Mouse (Mus musculus): ENCODE measurements around the gene Hfe. TPM values are rescaled to one million over a fixed set of nuclear protein-coding genes. Genes with fewer than 3 reads are reported as not detected.
A peak's percentile ranks its signal among the peaks of the same experiment; 100 is the strongest.

The Hfe gene
- polyA plus RNA-seq, 1 experiment from 2014 or later: 3.5 TPM

- WGBS: under 1% methylated on average over 24 of the region's 28 CpGs
- Histone ChIP-seq H3K27ac (ENCODE audit: low read depth, low read length) (peak within 1 kb of the TSS; percentile 97), H3K27me3 (replicated peaks; ENCODE audit: control insufficient read depth, insufficient read depth, low read length) (no peaks in the 10 kb centered on the region), H3K4me1 (ENCODE audit: control insufficient read depth, insufficient read depth, low read length) (peaks cover 12% of the 10 kb centered on the region), H3K4me2 (ENCODE audit: low read length) (peak within 1 kb of the TSS; percentile 54), H3K4me3 (ENCODE audit: low read depth, low read length) (peak within 1 kb of the TSS; percentile 38), H3K9ac (ENCODE audit: low read length) (peak within 1 kb of the TSS; percentile 61), H3K9me3 (replicated peaks; ENCODE audit: control insufficient read depth, low read length) (no peaks in the 10 kb centered on the region), H3K36me3 (ENCODE audit: control insufficient read depth, insufficient read depth, low read length) (no peaks in the 10 kb centered on the region)
- ATAC-seq (peak; percentile 76), DNase-seq (ENCODE audit: low spot score) (peak; percentile 97)
Measured at GRCm38 (mm10) chr13:23745381-23746161, 34.9 kb upstream of the Hfe start, which contains the start of gene Hist1h3c. Gene Hist1h3c (minus strand): TSS chr13:23745602.

GRCm38 (mm10) chr13:23744421-23745380, 34.0 kb upstream of the Hfe start:
- under 1% methylated on average over 17 of the region's 36 CpGs for WGBS

GRCm38 (mm10) chr13:23743963-23744362, 33.3 kb upstream of the Hfe start:
- WGBS: 32% methylated on average over 4 of the region's 4 CpGs
- peak overlapping the region; percentile 38; the same call in 1 of the 2 replicates for H3K4me3 ChIP-seq (ENCODE audit: low read depth, low read length)

More at GRCm38 (mm10) chr13:23744421-23745380, 34.0 kb upstream of the Hfe start:
- no peaks in the 10 kb centered on the region for H3K9me3 ChIP-seq (replicated peaks; ENCODE audit: control insufficient read depth, low read length)
- no peaks in the 10 kb centered on the region for H3K27me3 ChIP-seq (replicated peaks; ENCODE audit: control insufficient read depth, insufficient read depth, low read length)
- H3K9ac ChIP-seq (ENCODE audit: low read length): peak overlapping the region; percentile 61
- H3K4me1 ChIP-seq (ENCODE audit: control insufficient read depth, insufficient read depth, low read length): peaks cover 17% of the 10 kb centered on the region
- DNase-seq (ENCODE audit: low spot score): no peak
- peak overlapping the region; percentile 70; the same call in 1 of the 2 replicates for H3K27ac ChIP-seq (ENCODE audit: low read depth, low read length)
- H3K4me3 ChIP-seq (ENCODE audit: low read depth, low read length): peak overlapping the region; percentile 38
- ATAC-seq: no peak; the same call in 1 of the 2 replicates
- H3K4me2 ChIP-seq (ENCODE audit: low read length): peak overlapping the region; percentile 54
- H3K36me3 ChIP-seq (ENCODE audit: control insufficient read depth, insufficient read depth, low read length): no peaks in the 10 kb centered on the region

GRCm38 (mm10) chr13:23743215-23743614, 32.6 kb upstream of the Hfe start:
- peaks cover 17% of the 10 kb centered on the region for H3K4me1 ChIP-seq (ENCODE audit: control insufficient read depth, insufficient read depth, low read length)
- ATAC-seq (no peak), DNase-seq (ENCODE audit: low spot score) (no peak)
- WGBS: 79% methylated on average over 5 of the region's 5 CpGs
- no peak overlapping the region for H3K4me2 ChIP-seq (ENCODE audit: low read length)
- H3K27me3 ChIP-seq (replicated peaks; ENCODE audit: control insufficient read depth, insufficient read depth, low read length): no peaks in the 10 kb centered on the region
- no peaks in the 10 kb centered on the region for H3K36me3 ChIP-seq (ENCODE audit: control insufficient read depth, insufficient read depth, low read length)
- no peak overlapping the region for H3K4me3 ChIP-seq (ENCODE audit: low read depth, low read length)
- H3K9me3 ChIP-seq (replicated peaks; ENCODE audit: control insufficient read depth, low read length): no peaks in the 10 kb centered on the region
- H3K9ac ChIP-seq (ENCODE audit: low read length): no peak overlapping the region
- H3K27ac ChIP-seq (ENCODE audit: low read depth, low read length): no peak overlapping the region

More at GRCm38 (mm10) chr13:23743963-23744362, 33.3 kb upstream of the Hfe start:
- peak overlapping the region; percentile 61 for H3K9ac ChIP-seq (ENCODE audit: low read length)
- DNase-seq (ENCODE audit: low spot score) (no peak), ATAC-seq (no peak)
- H3K36me3 ChIP-seq (ENCODE audit: control insufficient read depth, insufficient read depth, low read length): no peaks in the 10 kb centered on the region
- no peaks in the 10 kb centered on the region for H3K9me3 ChIP-seq (replicated peaks; ENCODE audit: control insufficient read depth, low read length)
- peaks cover 17% of the 10 kb centered on the region for H3K4me1 ChIP-seq (ENCODE audit: control insufficient read depth, insufficient read depth, low read length)
- H3K27me3 ChIP-seq (replicated peaks; ENCODE audit: control insufficient read depth, insufficient read depth, low read length): no peaks in the 10 kb centered on the region
- no peak overlapping the region for H3K27ac ChIP-seq (ENCODE audit: low read depth, low read length)
- peak overlapping the region; percentile 54 for H3K4me2 ChIP-seq (ENCODE audit: low read length)

- Histone ChIP-seq H3K4me2 (ENCODE audit: low read length) (no peak overlapping the region), H3K36me3 (ENCODE audit: control insufficient read depth, insufficient read depth, low read length) (no peaks in the 10 kb centered on the region), H3K9ac (ENCODE audit: low read length) (no peak overlapping the region), H3K4me1 (ENCODE audit: control insufficient read depth, insufficient read depth, low read length) (peaks cover 7% of the 10 kb centered on the region; the same call in 1 of the 2 replicates), H3K27ac (ENCODE audit: low read depth, low read length) (no peak overlapping the region), H3K4me3 (ENCODE audit: low read depth, low read length) (no peak overlapping the region), H3K27me3 (replicated peaks; ENCODE audit: control insufficient read depth, insufficient read depth, low read length) (no peaks in the 10 kb centered on the region), H3K9me3 (replicated peaks; ENCODE audit: control insufficient read depth, low read length) (no peaks in the 10 kb centered on the region)
- DNase-seq (ENCODE audit: low spot score): no peak
- ATAC-seq: no peak
Measured at GRCm38 (mm10) chr13:23742007-23742406, 31.4 kb upstream of the Hfe start.

GRCm38 (mm10) chr13:23740910-23741309, 30.3 kb upstream of the Hfe start:
- H3K9me3 ChIP-seq (replicated peaks; ENCODE audit: control insufficient read depth, low read length): no peaks in the 10 kb centered on the region
- DNase-seq (ENCODE audit: low spot score) (no peak), ATAC-seq (no peak)
- H3K4me3 ChIP-seq (ENCODE audit: low read depth, low read length): no peak overlapping the region
- H3K9ac ChIP-seq (ENCODE audit: low read length): no peak overlapping the region
- H3K27me3 ChIP-seq (replicated peaks; ENCODE audit: control insufficient read depth, insufficient read depth, low read length): no peaks in the 10 kb centered on the region
- 67% methylated on average over 5 of the region's 5 CpGs for WGBS
- no peaks in the 10 kb centered on the region for H3K36me3 ChIP-seq (ENCODE audit: control insufficient read depth, insufficient read depth, low read length)
- no peak overlapping the region for H3K27ac ChIP-seq (ENCODE audit: low read depth, low read length)
- H3K4me1 ChIP-seq (ENCODE audit: control insufficient read depth, insufficient read depth, low read length): peaks cover 6% of the 10 kb centered on the region; the same call in 1 of the 2 replicates
- H3K4me2 ChIP-seq (ENCODE audit: low read length): peak overlapping the region; percentile 77

GRCm38 (mm10) chr13:23740256-23740840, 29.7 kb upstream of the Hfe start:
- Histone ChIP-seq H3K27ac (ENCODE audit: low read depth, low read length) (peak overlapping the region; percentile 95; the same call in 1 of the 2 replicates), H3K27me3 (replicated peaks; ENCODE audit: control insufficient read depth, insufficient read depth, low read length) (no peaks in the 10 kb centered on the region)

GRCm38 (mm10) chr13:23739922-23740252, 29.2 kb upstream of the Hfe start:
- ATAC-seq (no peak; the same call in 1 of the 2 replicates), DNase-seq (ENCODE audit: low spot score) (no peak)
- Histone ChIP-seq H3K9ac (ENCODE audit: low read length) (peak overlapping the region; percentile 76), H3K27me3 (replicated peaks; ENCODE audit: control insufficient read depth, insufficient read depth, low read length) (no peaks in the 10 kb centered on the region), H3K36me3 (ENCODE audit: control insufficient read depth, insufficient read depth, low read length) (no peaks in the 10 kb centered on the region), H3K4me3 (ENCODE audit: low read depth, low read length) (peak overlapping the region; percentile 44), H3K27ac (ENCODE audit: low read depth, low read length) (peak overlapping the region; percentile 95), H3K4me1 (ENCODE audit: control insufficient read depth, insufficient read depth, low read length) (peaks cover 6% of the 10 kb centered on the region; the same call in 1 of the 2 replicates), H3K9me3 (replicated peaks; ENCODE audit: control insufficient read depth, low read length) (no peaks in the 10 kb centered on the region), H3K4me2 (ENCODE audit: low read length) (peak overlapping the region; percentile 77)
- under 1% methylated on average over 14 of the region's 14 CpGs for WGBS

More at GRCm38 (mm10) chr13:23740256-23740840, 29.7 kb upstream of the Hfe start:
- Histone ChIP-seq H3K4me3 (ENCODE audit: low read depth, low read length) (peak overlapping the region; percentile 44), H3K4me2 (ENCODE audit: low read length) (peak overlapping the region; percentile 77), H3K9me3 (replicated peaks; ENCODE audit: control insufficient read depth, low read length) (no peaks in the 10 kb centered on the region), H3K36me3 (ENCODE audit: control insufficient read depth, insufficient read depth, low read length) (no peaks in the 10 kb centered on the region), H3K9ac (ENCODE audit: low read length) (peak overlapping the region; percentile 76), H3K4me1 (ENCODE audit: control insufficient read depth, insufficient read depth, low read length) (peaks cover 6% of the 10 kb centered on the region; the same call in 1 of the 2 replicates)
- ATAC-seq: no peak
- 41% methylated on average over 13 of the region's 13 CpGs for WGBS
- no peak for DNase-seq (ENCODE audit: low spot score)

Data from forebrain, embryonic 14.5 days (tissue).